Mouse (Mus musculus): ENCODE measurements around the gene Letm1.

- TF ChIP-seq CTCF (IDR thresholded peaks at IDR 0.05; ENCODE audit: low read depth, low read length) (no peak), POLR2A (IDR thresholded peaks at IDR 0.05; ENCODE audit: extremely low read depth, insufficient read depth, low read length) (no peak)
Observed at GRCm38 (mm10) chr5:33828107-33828506, 45.5 kb upstream of the Letm1 start.
